Mouse (Mus musculus) mouse embryonic stem cell (cell line): Measurements from ENCODE around the gene Ncam1.

ENCODE experiments used
- in situ Hi-C, 2 experiments: fragments of 300-500 bp; cut with MboI; formaldehyde crosslinking; loops; 1 replicate in 1 of 2; 3 replicates in 1 of 2; pipeline ENCODE4 v1.14.3; 2019 to 2020; ENCODE audit warnings: low sequenced_read_pairs in 2 of 2, low pct_unique_long_range_greater_than_20kb in 1 of 2, mixed read lengths in 1 of 2; ENCODE audit not compliant: unreplicated experiment in 1 of 2

Gene Ncam1

DNA sequence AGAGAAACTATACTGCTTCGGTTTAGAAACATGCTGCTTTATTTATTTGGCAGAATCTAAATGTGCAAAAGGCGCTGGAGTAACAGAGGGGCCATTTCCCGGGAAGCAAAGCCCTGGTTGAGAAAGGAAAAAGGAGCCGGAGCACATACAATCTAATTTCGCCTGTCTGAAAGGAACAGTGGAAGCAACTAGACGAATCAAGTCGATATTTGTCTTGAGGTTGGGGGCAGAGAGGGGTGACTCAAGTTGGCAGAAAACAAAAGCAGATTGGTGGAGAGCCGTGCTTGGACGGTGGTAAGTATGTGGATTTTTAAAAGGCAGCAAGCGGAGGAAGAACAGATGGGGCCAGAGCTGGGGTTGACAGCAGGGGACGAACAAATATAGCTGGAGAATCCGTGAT lies 40.7 kb downstream of the Ncam1 start:
- in situ Hi-C loops: no loop called here

DNA sequence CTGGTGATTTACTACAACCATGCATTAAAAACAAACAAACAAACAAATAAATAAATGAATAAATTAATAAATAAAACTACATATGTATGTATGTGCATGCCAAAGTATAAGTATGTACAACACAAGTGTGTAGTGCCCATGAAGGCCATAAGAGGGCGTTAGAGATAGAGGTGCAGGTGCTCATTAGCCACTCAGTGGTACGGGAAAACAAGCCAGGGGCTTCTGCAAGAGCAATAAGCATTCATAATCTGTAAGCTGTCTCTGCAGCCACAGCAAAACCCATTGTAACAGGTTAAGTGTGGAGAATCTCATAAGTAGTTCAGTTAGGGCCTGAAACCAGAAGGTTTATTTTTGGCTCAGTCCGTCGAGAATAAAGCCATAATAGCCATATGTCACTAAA lies 41.1 kb downstream of the Ncam1 start:
- in situ Hi-C loops: no loop called here

DNA sequence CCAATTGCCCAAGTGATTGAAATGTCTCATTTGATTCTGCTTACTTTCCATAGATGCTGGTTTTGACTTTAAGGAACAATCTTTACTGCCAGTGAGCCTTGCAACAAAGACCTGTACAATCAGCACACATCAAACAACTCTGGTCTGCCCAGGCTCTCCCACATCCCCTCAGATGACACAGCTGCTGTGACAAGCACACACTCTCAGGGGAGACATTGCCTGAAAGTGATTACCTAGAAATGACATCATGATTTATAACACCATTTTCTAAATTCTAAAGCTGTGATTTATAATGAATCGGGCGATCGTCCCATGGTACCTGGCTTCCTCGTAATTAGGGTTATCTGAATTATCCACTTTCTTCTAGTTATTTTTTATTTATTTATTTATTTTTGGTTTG lies 42.0 kb downstream of the Ncam1 start:
- in situ Hi-C loops: no loop called here

DNA sequence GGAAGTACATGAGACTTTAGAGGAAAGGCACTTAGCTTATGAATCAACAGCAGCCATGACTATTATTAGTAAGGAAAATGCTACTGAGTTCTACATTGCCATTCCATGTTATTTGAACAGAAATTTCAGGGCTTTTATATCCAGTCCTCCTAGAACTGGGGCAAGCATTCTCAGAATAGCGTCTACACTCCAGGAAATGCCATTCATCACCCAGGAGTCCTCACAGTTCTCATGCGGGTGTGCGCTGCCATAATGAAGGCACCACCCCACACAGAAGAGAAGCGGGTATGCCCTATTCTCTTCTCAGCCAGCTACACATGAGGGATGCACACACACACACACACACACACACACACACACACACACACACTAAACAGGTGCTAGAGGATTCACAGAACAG lies 43.5 kb downstream of the Ncam1 start:
- in situ Hi-C loops: no loop called here

GRCm38 (mm10) chr9:49751466-49751865 lies 47.3 kb downstream of the Ncam1 start:
- in situ Hi-C loops: no loop called here

DNA sequence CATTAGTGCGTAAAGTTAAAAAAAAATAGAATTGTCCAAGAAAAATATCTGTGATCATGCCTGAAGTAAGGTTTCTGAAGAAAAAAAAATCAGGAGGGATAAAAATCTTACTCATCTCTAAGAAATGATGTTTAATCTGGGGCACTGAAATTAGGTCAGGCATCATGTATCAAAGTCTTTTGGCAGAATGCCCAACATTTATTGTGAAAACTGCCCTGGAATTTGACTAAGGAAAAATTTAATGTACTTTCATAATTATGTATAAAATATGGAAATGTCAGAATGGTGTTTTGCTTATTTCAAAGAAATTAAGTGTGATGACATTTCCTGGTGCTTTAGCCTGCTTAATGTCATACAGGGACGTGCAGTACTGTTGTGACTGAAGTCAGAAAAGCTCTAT lies 52.5 kb downstream of the Ncam1 start:
- in situ Hi-C loops: no loop called here

DNA sequence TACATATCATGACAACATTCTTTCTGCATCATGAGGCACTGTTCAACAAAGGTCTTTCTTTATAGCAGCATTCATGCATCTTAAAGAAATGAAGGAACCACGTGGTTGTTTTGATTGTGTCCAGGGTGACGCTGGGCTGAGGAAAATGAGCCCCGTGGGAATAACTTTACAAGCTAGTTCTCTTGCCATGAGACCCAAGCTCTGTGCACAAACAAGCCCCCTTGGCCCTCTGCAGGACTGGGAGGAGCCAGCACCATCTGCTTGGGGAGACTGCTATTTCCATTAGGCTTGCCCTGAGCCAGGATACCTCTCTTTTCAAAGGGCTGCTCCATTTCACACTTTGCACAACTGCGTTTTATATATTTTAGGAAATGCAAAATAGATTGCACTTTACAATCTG lies 53.0 kb downstream of the Ncam1 start:
- in situ Hi-C loops: no loop called here

DNA sequence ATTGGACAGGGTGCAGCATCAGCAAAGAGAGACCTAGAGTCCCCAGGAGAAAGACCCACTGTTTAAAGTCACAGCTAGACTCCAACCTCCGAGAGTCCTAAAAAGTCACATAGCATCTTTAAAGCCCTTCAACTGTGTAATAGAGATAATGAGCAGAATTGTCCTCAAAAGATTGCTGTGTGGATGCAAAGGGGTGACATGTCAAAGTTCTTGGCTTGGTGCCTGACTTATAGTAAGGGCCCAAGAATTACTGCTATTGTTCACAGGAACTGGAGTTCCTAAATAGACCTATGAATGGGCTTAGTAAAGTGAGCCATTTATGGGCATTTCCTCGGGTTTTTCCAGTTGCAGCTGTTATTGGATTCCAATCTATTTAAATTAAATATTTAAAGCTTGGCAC lies 54.4 kb downstream of the Ncam1 start:
- in situ Hi-C loops: no loop called here

DNA sequence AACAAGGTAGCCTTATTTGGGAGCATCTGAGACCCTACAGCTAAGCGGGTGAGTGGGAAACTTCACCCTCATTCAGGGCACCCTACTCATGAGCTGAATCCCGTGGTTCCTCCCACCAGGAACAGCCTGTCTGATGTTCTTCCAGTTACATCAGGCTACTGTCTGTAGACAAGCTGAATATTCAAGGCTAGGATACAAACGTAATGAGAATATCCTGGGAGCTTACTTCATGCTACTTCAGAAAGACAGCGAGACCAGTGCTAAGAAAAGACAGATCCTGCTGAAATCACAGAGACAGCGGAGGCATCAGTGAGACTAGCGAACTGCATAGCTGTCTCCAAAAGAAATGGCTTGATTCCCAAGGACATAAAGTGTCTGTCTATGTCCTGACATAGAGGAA lies 58.8 kb downstream of the Ncam1 start:
- in situ Hi-C loops: no loop called here

DNA sequence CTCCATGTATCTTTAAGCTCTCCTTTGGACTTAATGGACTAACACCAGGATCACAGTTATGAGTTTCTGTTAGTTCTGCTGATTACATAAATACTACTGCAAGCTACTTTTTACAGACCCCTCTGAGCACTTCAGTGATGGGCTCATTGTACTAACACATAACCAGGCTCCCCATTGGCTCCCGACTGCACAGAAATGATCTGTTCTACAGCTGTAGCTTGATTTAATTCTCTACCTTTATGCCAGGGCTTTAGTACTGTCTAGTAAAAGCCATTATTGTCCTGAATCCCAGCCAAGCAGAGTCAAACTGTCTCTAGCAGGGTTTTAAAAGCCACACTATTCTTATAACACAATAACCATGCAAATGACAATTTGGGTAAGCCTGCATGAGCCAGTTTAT lies 60.2 kb downstream of the Ncam1 start:
- in situ Hi-C loops: no loop called here

- in situ Hi-C loops: no loop called here
Observed at GRCm38 (mm10) chr9:49737166-49737565, 61.6 kb downstream of the Ncam1 start.

DNA sequence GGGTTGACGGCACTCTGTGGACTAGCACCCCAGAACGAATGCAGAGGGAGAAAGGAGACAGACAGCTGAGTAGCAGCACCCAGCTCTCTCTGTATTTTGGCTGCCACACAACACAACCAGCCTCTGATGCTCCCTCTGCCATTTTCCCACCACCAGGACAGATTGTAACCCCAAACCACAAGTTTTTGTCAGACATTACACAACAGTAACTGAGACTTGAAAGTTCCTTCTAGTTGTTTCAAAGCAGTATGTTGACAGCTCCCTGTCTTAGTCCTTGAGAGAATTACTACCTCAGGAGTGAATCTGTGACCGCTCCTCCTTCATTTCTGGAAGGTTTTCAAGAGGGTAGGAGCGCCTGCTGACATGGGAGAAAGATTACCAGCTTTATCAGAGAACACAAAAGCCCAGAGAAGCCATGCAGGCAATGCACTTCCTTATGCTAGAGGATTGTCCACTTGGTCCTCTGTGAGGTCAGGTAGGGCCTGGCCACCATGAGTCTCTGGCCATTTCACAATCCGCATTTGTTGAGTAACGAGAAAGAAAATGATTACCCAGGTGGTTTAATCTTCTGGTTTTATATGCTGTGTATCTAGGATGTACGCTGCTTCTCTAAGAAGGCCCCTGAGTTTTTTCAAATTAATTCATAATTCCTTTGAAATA lies 64.2 kb downstream of the Ncam1 start:
- in situ Hi-C loops: no loop called here

DNA sequence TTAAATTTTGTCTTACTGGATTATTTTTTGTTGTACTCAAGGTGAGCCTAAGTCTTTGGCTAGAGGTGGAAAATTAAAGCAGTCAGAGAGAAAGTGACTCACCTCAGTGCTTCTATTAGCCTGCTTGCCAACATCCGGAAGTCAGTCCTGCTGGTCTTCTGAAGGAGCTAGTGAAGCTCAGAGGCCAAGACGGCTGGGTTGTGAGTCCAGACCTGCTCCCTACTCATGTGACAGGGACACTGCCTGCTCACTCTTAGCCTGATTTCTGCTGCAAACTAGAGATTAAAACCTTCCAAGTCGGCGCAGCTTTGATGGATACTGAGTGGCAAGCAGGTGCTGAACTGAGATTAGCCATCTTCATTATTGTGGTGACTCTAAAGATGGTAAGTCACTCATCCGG lies 65.0 kb downstream of the Ncam1 start:
- in situ Hi-C loops: no loop called here

GRCm38 (mm10) chr9:49729479-49729878 lies 69.2 kb downstream of the Ncam1 start:
- in situ Hi-C loops: loop anchor here in 1 of 2 experiments (5.0 kb wide), 1 partner anchor 68 kb away; the partner anchor contains the start of gene Ncam1

- in situ Hi-C loops: loop anchor here in 1 of 2 experiments (5.0 kb wide), 1 partner anchor 69 kb away; the partner anchor contains the start of gene Ncam1
Observed at GRCm38 (mm10) chr9:49728211-49728610, 70.5 kb downstream of the Ncam1 start.

DNA sequence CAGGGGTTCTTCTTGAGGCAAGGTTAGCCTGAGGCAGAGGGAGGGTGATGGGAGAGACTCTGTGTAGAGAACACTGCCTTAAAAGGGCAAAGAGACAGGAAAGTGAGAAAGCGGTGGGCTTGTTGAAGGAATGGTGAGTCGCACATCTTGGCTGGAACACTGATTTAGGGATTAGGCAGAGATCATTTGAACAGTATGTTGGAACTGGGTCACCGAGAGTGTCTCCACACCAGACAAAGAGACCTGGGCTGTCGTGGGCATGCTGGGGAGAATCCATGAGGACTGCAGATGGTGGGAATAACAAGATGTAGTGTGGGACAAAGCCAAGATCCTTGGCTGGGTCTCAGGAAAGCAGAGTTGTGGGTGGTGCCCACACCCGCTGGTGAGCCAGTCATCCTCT lies 76.0 kb downstream of the Ncam1 start:
- in situ Hi-C loops: no loop called here

DNA sequence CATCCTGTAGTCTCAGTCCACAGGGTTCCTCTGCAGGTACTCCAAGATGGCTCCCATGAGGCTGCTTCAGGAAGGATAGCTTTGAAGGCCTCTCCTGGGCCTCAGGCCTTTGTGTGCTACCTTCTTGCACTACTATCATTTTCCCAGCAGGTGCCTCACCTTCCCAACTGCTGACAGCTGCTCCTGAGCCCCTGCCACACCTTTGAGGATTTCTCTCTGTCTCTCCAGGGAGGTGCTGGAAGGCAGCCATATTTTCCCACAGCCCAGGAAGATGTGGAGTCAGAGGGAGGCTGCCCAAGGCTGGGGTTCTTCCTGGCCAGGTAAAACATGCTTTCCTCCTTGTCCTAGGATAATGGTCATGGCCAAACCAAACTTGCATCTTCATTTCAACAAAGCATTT lies 83.6 kb downstream of the Ncam1 start:
- in situ Hi-C loops: no loop called here

DNA sequence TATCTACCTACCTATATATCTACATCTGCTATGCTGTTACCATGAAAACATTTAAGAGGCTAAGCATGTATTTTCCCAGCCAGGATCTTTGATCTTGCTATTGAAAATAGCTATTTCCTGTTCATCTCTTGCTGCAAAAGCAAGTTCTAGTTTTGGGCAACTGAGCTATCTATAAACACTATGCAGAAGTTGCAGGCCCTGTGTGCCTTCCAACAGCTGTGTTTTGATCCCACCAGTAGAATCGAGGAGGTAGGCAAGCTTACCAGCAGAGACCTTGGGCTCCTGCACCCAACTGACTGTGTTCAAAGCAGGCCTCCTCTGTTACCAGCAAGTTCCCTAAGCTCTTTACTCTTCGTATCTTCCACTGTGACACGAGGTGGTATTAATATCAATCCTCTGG lies 84.6 kb downstream of the Ncam1 start:
- in situ Hi-C loops: no loop called here

DNA sequence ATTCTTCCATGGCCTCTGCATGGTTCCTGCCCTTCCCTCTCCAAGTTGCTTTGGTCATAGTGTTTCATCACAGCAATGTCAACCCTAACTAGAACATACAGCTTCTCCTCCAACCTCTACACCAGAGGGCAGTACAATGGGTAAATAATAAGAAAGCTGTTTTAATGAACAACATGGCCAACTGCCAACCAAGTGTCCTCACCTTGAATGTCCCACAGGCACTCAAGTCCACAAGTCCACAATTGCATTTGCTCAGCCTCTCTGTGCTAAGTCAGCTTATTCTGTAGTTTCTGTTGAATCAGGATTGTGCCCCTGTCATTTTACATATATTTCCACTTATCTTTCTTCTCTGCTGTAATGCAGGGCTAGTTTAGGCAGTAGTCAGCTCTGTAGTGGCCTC lies 91.1 kb downstream of the Ncam1 start:
- in situ Hi-C loops: no loop called here

DNA sequence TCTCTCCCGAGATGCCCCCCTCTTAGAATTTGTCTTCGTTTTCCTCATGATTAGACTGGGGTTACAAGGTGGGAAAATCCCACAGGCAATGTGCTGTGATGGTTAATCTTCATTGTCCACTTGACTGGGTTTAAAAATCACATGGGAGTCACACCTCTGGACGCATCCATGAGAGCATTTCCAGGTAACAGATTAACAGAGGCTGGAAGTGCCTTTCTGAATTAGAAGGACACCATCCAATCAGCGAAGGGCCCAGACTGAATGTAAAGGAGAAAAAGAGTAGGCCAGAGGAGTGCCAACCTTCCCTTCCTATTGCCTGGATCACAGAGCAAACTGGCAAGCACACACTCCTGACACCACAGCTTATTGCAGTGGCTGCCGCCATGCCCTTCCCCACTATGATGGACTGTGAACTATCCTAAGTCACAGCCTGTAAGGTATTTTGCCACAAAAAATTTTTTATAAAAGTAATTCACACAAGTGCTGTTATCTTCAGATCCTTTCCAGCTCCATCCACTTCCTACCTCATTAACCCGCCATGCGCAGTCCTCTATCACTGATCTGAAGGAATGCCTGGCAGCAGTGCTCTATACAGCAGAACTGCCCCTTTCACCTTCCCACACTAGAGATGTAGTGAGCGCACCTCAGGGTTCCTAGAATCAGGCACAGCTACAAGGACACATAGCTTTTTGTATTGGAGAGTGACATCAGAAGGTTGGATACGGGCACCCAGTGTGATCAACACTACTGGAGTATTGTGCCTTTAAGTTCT lies 94.3 kb downstream of the Ncam1 start:
- in situ Hi-C loops: no loop called here
